Mouse (Mus musculus): ENCODE measurements at regions not wholly inside any gene's neighbourhood (a gene's known extent, or its start where the extent isn't known, plus 50 kb on each side); places are given as distances from the start of the nearest gene placed in this dataset.

GRCm38 (mm10) chr1:193588477-193589464, 218.7 kb upstream of the Camk1g start:
- Histone ChIP-seq H3K9ac (ENCODE audit: low read depth, low read length) (no peak overlapping the region), H3K9me3 (ENCODE audit: control insufficient read depth, low read length) (no peaks in the 10 kb centered on the region), H3K4me2 (no peak overlapping the region), H3K4me3 (ENCODE audit: low read depth, low read length) (no peak overlapping the region), H3K27ac (ENCODE audit: low read depth, low read length) (no peak overlapping the region), H3K27me3 (replicated peaks; ENCODE audit: control insufficient read depth, insufficient read depth, low read length) (no peaks in the 10 kb centered on the region), H3K4me1 (replicated peaks; ENCODE audit: control insufficient read depth, insufficient read depth, low read length) (no peaks in the 10 kb centered on the region), H3K36me3 (ENCODE audit: control insufficient read depth, insufficient read depth, low read length) (no peaks in the 10 kb centered on the region)
- DNase-seq (ENCODE audit: low spot score) (peak; percentile 51), ATAC-seq (replicated peaks; ENCODE audit: low FRiP score) (peak; percentile 57; the same call in 1 of the 2 replicates)
- 29% methylated on average over 12 of the region's 12 CpGs for WGBS

GRCm38 (mm10) chr1:193587317-193587716, 217.2 kb upstream of the Camk1g start:
- Histone ChIP-seq H3K9me3 (ENCODE audit: control insufficient read depth, low read length) (no peaks in the 10 kb centered on the region), H3K27me3 (replicated peaks; ENCODE audit: control insufficient read depth, insufficient read depth, low read length) (no peaks in the 10 kb centered on the region), H3K27ac (ENCODE audit: low read depth, low read length) (no peak overlapping the region), H3K36me3 (ENCODE audit: control insufficient read depth, insufficient read depth, low read length) (no peaks in the 10 kb centered on the region), H3K9ac (ENCODE audit: low read depth, low read length) (no peak overlapping the region), H3K4me1 (replicated peaks; ENCODE audit: control insufficient read depth, insufficient read depth, low read length) (no peaks in the 10 kb centered on the region), H3K4me2 (no peak overlapping the region), H3K4me3 (ENCODE audit: low read depth, low read length) (no peak overlapping the region)
- WGBS: 80% methylated on average over 2 of the region's 2 CpGs
- DNase-seq (ENCODE audit: low spot score): no peak
- no peak for ATAC-seq (replicated peaks; ENCODE audit: low FRiP score)

- ATAC-seq (replicated peaks; ENCODE audit: low FRiP score) (no peak), DNase-seq (ENCODE audit: low spot score) (no peak)
- no peaks in the 10 kb centered on the region for H3K4me1 ChIP-seq (replicated peaks; ENCODE audit: control insufficient read depth, insufficient read depth, low read length)
- no peaks in the 10 kb centered on the region for H3K9me3 ChIP-seq (ENCODE audit: control insufficient read depth, low read length)
- H3K27ac ChIP-seq (ENCODE audit: low read depth, low read length): no peak overlapping the region
- no peaks in the 10 kb centered on the region for H3K27me3 ChIP-seq (replicated peaks; ENCODE audit: control insufficient read depth, insufficient read depth, low read length)
- H3K36me3 ChIP-seq (ENCODE audit: control insufficient read depth, insufficient read depth, low read length): no peaks in the 10 kb centered on the region
- H3K4me2 ChIP-seq: no peak overlapping the region
- 69% methylated on average over 6 of the region's 6 CpGs for WGBS
- no peak overlapping the region for H3K4me3 ChIP-seq (ENCODE audit: low read depth, low read length)
- H3K9ac ChIP-seq (ENCODE audit: low read depth, low read length): no peak overlapping the region
Observed at GRCm38 (mm10) chr1:193586896-193587295, 216.8 kb upstream of the Camk1g start.

GRCm38 (mm10) chr1:193583791-193584190, 213.7 kb upstream of the Camk1g start:
- no peak for DNase-seq (ENCODE audit: low spot score)
- Histone ChIP-seq H3K36me3 (ENCODE audit: control insufficient read depth, insufficient read depth, low read length) (no peaks in the 10 kb centered on the region), H3K27ac (ENCODE audit: low read depth, low read length) (no peak overlapping the region), H3K4me3 (ENCODE audit: low read depth, low read length) (no peak overlapping the region), H3K9ac (ENCODE audit: low read depth, low read length) (no peak overlapping the region), H3K9me3 (ENCODE audit: control insufficient read depth, low read length) (no peaks in the 10 kb centered on the region), H3K27me3 (replicated peaks; ENCODE audit: control insufficient read depth, insufficient read depth, low read length) (no peaks in the 10 kb centered on the region), H3K4me1 (replicated peaks; ENCODE audit: control insufficient read depth, insufficient read depth, low read length) (no peaks in the 10 kb centered on the region), H3K4me2 (no peak overlapping the region)
- WGBS: 70% methylated on average over 2 of the region's 2 CpGs
- no peak for ATAC-seq (replicated peaks; ENCODE audit: low FRiP score)

- WGBS: 54% methylated on average over 4 of the region's 4 CpGs
- DNase-seq (ENCODE audit: low spot score) (no peak), ATAC-seq (replicated peaks; ENCODE audit: low FRiP score) (no peak)
- no peaks in the 10 kb centered on the region for H3K27me3 ChIP-seq (replicated peaks; ENCODE audit: control insufficient read depth, insufficient read depth, low read length)
- no peak overlapping the region for H3K9ac ChIP-seq (ENCODE audit: low read depth, low read length)
- no peaks in the 10 kb centered on the region for H3K36me3 ChIP-seq (ENCODE audit: control insufficient read depth, insufficient read depth, low read length)
- no peak overlapping the region for H3K4me3 ChIP-seq (ENCODE audit: low read depth, low read length)
- no peak overlapping the region for H3K27ac ChIP-seq (ENCODE audit: low read depth, low read length)
- no peak overlapping the region for H3K4me2 ChIP-seq
- H3K4me1 ChIP-seq (replicated peaks; ENCODE audit: control insufficient read depth, insufficient read depth, low read length): no peaks in the 10 kb centered on the region
- no peaks in the 10 kb centered on the region for H3K9me3 ChIP-seq (ENCODE audit: control insufficient read depth, low read length)
Observed at GRCm38 (mm10) chr1:193580393-193580792, 210.3 kb upstream of the Camk1g start.

- H3K9ac ChIP-seq (ENCODE audit: low read depth, low read length): no peak overlapping the region
- H3K4me2 ChIP-seq: no peak overlapping the region
- H3K27me3 ChIP-seq (replicated peaks; ENCODE audit: control insufficient read depth, insufficient read depth, low read length): no peaks in the 10 kb centered on the region
- ATAC-seq (replicated peaks; ENCODE audit: low FRiP score) (no peak), DNase-seq (ENCODE audit: low spot score) (no peak)
- no peaks in the 10 kb centered on the region for H3K9me3 ChIP-seq (ENCODE audit: control insufficient read depth, low read length)
- H3K36me3 ChIP-seq (ENCODE audit: control insufficient read depth, insufficient read depth, low read length): no peaks in the 10 kb centered on the region
- no peak overlapping the region for H3K4me3 ChIP-seq (ENCODE audit: low read depth, low read length)
- H3K27ac ChIP-seq (ENCODE audit: low read depth, low read length): no peak overlapping the region
- WGBS: 73% methylated on average over 3 of the region's 3 CpGs
- no peaks in the 10 kb centered on the region for H3K4me1 ChIP-seq (replicated peaks; ENCODE audit: control insufficient read depth, insufficient read depth, low read length)
Observed at GRCm38 (mm10) chr1:193579671-193580070, 209.6 kb upstream of the Camk1g start.

- Histone ChIP-seq H3K27ac (ENCODE audit: low read depth, low read length) (no peak overlapping the region), H3K4me2 (no peak overlapping the region), H3K9me3 (ENCODE audit: control insufficient read depth, low read length) (no peaks in the 10 kb centered on the region), H3K4me1 (replicated peaks; ENCODE audit: control insufficient read depth, insufficient read depth, low read length) (no peaks in the 10 kb centered on the region), H3K9ac (ENCODE audit: low read depth, low read length) (no peak overlapping the region), H3K36me3 (ENCODE audit: control insufficient read depth, insufficient read depth, low read length) (no peaks in the 10 kb centered on the region), H3K27me3 (replicated peaks; ENCODE audit: control insufficient read depth, insufficient read depth, low read length) (no peaks in the 10 kb centered on the region), H3K4me3 (ENCODE audit: low read depth, low read length) (no peak overlapping the region)
- ATAC-seq (replicated peaks; ENCODE audit: low FRiP score) (no peak), DNase-seq (ENCODE audit: low spot score) (no peak)
- 81% methylated on average over 2 of the region's 2 CpGs for WGBS
Observed at GRCm38 (mm10) chr1:193578661-193579175, 208.6 kb upstream of the Camk1g start.

GRCm38 (mm10) chr1:193577821-193578220, 207.7 kb upstream of the Camk1g start:
- H3K27me3 ChIP-seq (replicated peaks; ENCODE audit: control insufficient read depth, insufficient read depth, low read length): no peaks in the 10 kb centered on the region
- no peak overlapping the region for H3K4me2 ChIP-seq
- DNase-seq (ENCODE audit: low spot score): no peak
- H3K9me3 ChIP-seq (ENCODE audit: control insufficient read depth, low read length): no peaks in the 10 kb centered on the region
- H3K9ac ChIP-seq (ENCODE audit: low read depth, low read length): no peak overlapping the region
- H3K36me3 ChIP-seq (ENCODE audit: control insufficient read depth, insufficient read depth, low read length): no peaks in the 10 kb centered on the region
- H3K4me1 ChIP-seq (replicated peaks; ENCODE audit: control insufficient read depth, insufficient read depth, low read length): no peaks in the 10 kb centered on the region
- ATAC-seq (replicated peaks; ENCODE audit: low FRiP score): no peak
- WGBS: 70% methylated on average over 2 of the region's 2 CpGs
- no peak overlapping the region for H3K4me3 ChIP-seq (ENCODE audit: low read depth, low read length)
- no peak overlapping the region for H3K27ac ChIP-seq (ENCODE audit: low read depth, low read length)

Measured in liver, embryonic 11.5 days (tissue).